ENCODE assay signal across 8 mouse cellular contexts in the genomic region with DNA sequence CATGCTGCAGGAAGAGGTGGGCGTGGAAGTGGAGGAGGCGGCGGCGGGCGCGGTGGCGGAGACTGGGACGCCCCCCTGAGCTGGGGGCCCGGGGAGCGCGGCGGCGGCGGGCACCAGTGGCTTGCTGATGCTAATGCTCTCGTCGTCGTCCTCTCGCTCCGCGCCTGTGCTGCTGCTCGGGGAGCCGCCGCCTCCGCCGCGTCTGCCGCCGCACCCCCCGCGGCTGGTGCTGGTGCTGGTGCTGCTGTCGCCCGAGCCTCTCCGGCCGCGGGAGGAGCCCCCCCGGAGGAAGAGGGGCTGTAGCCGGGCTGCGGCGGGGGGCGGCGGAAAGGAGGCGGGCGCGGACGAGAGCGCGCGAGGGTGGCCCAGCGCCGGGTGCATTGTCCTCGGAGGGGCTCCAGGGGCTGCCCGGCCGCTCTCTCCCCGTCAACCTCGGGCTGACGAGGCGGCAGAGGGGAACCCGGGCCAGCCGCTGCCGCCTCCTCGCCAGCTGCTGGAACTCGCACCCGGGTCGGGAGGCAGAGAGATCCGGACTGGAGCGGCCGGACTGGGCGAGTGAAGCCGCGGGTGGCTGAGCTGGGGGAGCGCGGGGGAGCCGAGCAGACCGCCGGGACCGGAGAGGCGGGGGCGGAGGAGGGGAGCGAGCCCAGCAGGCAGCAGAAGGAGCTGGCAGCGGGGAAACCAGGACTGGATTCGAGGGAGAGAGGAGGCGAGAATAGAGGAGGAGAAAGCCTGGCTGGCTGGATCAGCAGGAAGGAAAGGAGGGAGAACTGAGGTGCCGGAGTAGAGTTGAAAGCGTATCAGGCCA. TPM values are rescaled to one million over a fixed set of nuclear protein-coding genes. Genes with fewer than 3 reads are reported as not detected.
DNase-seq lines count a peak whose midpoint lies in the region; ATAC-seq and TF ChIP-seq lines count a peak whose summit lies in the region.

Tmem121b (minus strand) TSS at position 434 of the 808 bp plus-strand sequence.

- under 1% methylated on average over 68 of the region's 84 CpGs for WGBS in forebrain, postnatal 0 days
- WGBS in intestine, embryonic 14.5 days: under 1% methylated on average over 52 of the region's 84 CpGs
- WGBS in limb, embryonic 12.5 days: under 1% methylated on average over 65 of the region's 84 CpGs
- under 1% methylated on average over 63 of the region's 84 CpGs for WGBS in midbrain, embryonic 15.5 days
- WGBS in stomach, embryonic 16.5 days: 0% methylated on average over 82 of the region's 84 CpGs

- DNase-seq in heart, adult 18-20 months: peak; percentile 29 to 30
- DNase-seq in heart, adult 9 months (ENCODE audit: low spot score in 2 of 2): no peak
- DNase-seq in cerebellum, adult 18-20 months: peak; percentile 72 to 76
- peak; percentile 93 for DNase-seq in forebrain, postnatal 0 days
- DNase-seq in intestine, embryonic 14.5 days (ENCODE audit: low spot score): peak; percentile 83

- peak within 1 kb of the TSS; percentile 79 for H3K4me3 ChIP-seq in forebrain, postnatal 0 days (ENCODE audit: low read depth, low read length)
- peak within 1 kb of the TSS; percentile 60 for H3K4me3 ChIP-seq in intestine, embryonic 14.5 days (ENCODE audit: low read depth, low read length)
- peak within 1 kb of the TSS; percentile 77 for H3K4me3 ChIP-seq in limb, embryonic 12.5 days (replicated peaks)
- H3K4me3 ChIP-seq in midbrain, embryonic 15.5 days: peak within 1 kb of the TSS; percentile 87
- H3K4me3 ChIP-seq in stomach, embryonic 16.5 days (replicated peaks; ENCODE audit: low read length): peak within 1 kb of the TSS; percentile 50

- no peaks in the 10 kb centered on the region for H3K36me3 ChIP-seq in forebrain, postnatal 0 days (ENCODE audit: insufficient read depth)
- no peaks in the 10 kb centered on the region for H3K36me3 ChIP-seq in intestine, embryonic 14.5 days (ENCODE audit: control insufficient read depth, insufficient read depth, low read length)
- H3K36me3 ChIP-seq in limb, embryonic 12.5 days: no peaks in the 10 kb centered on the region
- H3K36me3 ChIP-seq in midbrain, embryonic 15.5 days (replicated peaks): no peaks in the 10 kb centered on the region
- H3K36me3 ChIP-seq in stomach, embryonic 16.5 days (ENCODE audit: control insufficient read depth, insufficient read depth, low read length): no peaks in the 10 kb centered on the region

- peak within 1 kb of the TSS; percentile 92 for H3K9ac ChIP-seq in forebrain, postnatal 0 days
- peak within 1 kb of the TSS; percentile 30; the same call in 1 of the 2 replicates for H3K9ac ChIP-seq in intestine, embryonic 14.5 days (ENCODE audit: low read length)
- H3K9ac ChIP-seq in limb, embryonic 12.5 days (replicated peaks): peak within 1 kb of the TSS; percentile 63
- H3K9ac ChIP-seq in midbrain, embryonic 15.5 days: peak within 1 kb of the TSS; percentile 91
- peak within 1 kb of the TSS; percentile 69 for H3K9ac ChIP-seq in stomach, embryonic 16.5 days (ENCODE audit: low read length)

- peak within 1 kb of the TSS; percentile 72 for H3K4me2 ChIP-seq in forebrain, postnatal 0 days (ENCODE audit: low read depth)
- peak within 1 kb of the TSS; percentile 88 for H3K4me2 ChIP-seq in intestine, embryonic 14.5 days (ENCODE audit: low read length)
- H3K4me2 ChIP-seq in limb, embryonic 12.5 days: peak within 1 kb of the TSS; percentile 99
- peak within 1 kb of the TSS; percentile 79 for H3K4me2 ChIP-seq in midbrain, embryonic 15.5 days
- H3K4me2 ChIP-seq in stomach, embryonic 16.5 days (ENCODE audit: low read depth, low read length): peak within 1 kb of the TSS; percentile 93

- no peaks in the 10 kb centered on the region for H3K27me3 ChIP-seq in forebrain, postnatal 0 days (ENCODE audit: insufficient read depth, low read length)
- peaks cover 26% of the 10 kb centered on the region for H3K27me3 ChIP-seq in intestine, embryonic 14.5 days (replicated peaks; ENCODE audit: control insufficient read depth, insufficient read depth, low read length)
- H3K27me3 ChIP-seq in limb, embryonic 12.5 days: peaks cover 55% of the 10 kb centered on the region
- H3K27me3 ChIP-seq in midbrain, embryonic 15.5 days (replicated peaks): no peaks in the 10 kb centered on the region
- peaks cover 28% of the 10 kb centered on the region for H3K27me3 ChIP-seq in stomach, embryonic 16.5 days (ENCODE audit: control insufficient read depth, insufficient read depth, low read length)

- TF ChIP-seq CTCF in forebrain, postnatal 0 days (IDR thresholded peaks at IDR 0.05; ENCODE audit: low read depth): no peak

- ATAC-seq in forebrain, postnatal 0 days: peak; percentile 90
- peak; percentile 59 for ATAC-seq in intestine, embryonic 14.5 days (replicated peaks; ENCODE audit: low FRiP score, low TSS enrichment, low read depth)
- ATAC-seq in limb, embryonic 12.5 days (ENCODE audit: insufficient number of reproducible peaks, insufficient read depth, low FRiP score, low TSS enrichment, low read depth): peak; percentile 48
- peak; percentile 88 for ATAC-seq in midbrain, embryonic 15.5 days (replicated peaks)
- ATAC-seq in stomach, embryonic 16.5 days (ENCODE audit: insufficient read depth, low FRiP score): peak; percentile 72

- H3K27ac ChIP-seq in forebrain, postnatal 0 days (ENCODE audit: low read depth, low read length): peak within 1 kb of the TSS; percentile 94
- no peak within 1 kb of the TSS for H3K27ac ChIP-seq in intestine, embryonic 14.5 days (ENCODE audit: low read depth)
- H3K27ac ChIP-seq in limb, embryonic 12.5 days: no peak within 1 kb of the TSS
- peak within 1 kb of the TSS; percentile 97 for H3K27ac ChIP-seq in midbrain, embryonic 15.5 days
- no peak within 1 kb of the TSS for H3K27ac ChIP-seq in stomach, embryonic 16.5 days (ENCODE audit: low read length)

- peaks cover 22% of the 10 kb centered on the region for H3K4me1 ChIP-seq in forebrain, postnatal 0 days (ENCODE audit: insufficient read depth)
- peaks cover 10% of the 10 kb centered on the region; the same call in 1 of the 2 replicates for H3K4me1 ChIP-seq in intestine, embryonic 14.5 days (replicated peaks; ENCODE audit: control insufficient read depth, insufficient read depth, low read length)
- H3K4me1 ChIP-seq in limb, embryonic 12.5 days (replicated peaks): peaks cover 25% of the 10 kb centered on the region
- peaks cover 49% of the 10 kb centered on the region for H3K4me1 ChIP-seq in midbrain, embryonic 15.5 days
- H3K4me1 ChIP-seq in stomach, embryonic 16.5 days (ENCODE audit: control insufficient read depth, insufficient read depth, low read length): peaks cover 13% of the 10 kb centered on the region

- no peaks in the 10 kb centered on the region for H3K9me3 ChIP-seq in forebrain, postnatal 0 days (ENCODE audit: low read length)
- no peaks in the 10 kb centered on the region for H3K9me3 ChIP-seq in intestine, embryonic 14.5 days (ENCODE audit: control insufficient read depth, low read length)
- no peaks in the 10 kb centered on the region for H3K9me3 ChIP-seq in limb, embryonic 12.5 days
- no peaks in the 10 kb centered on the region for H3K9me3 ChIP-seq in midbrain, embryonic 15.5 days
- no peaks in the 10 kb centered on the region for H3K9me3 ChIP-seq in stomach, embryonic 16.5 days (replicated peaks; ENCODE audit: control insufficient read depth, low read length)

RNA-seq across cellular contexts. Expression of gene Tmem121b, which starts in this region (rescaled TPM):
- total RNA-seq in heart, adult 18-20 months (2021): not detected
- total RNA-seq in forebrain, postnatal 0 days (2014; rRNA removed): 26.1 and 27.6 TPM in 2 replicates
- 2.7 and 3.0 TPM in 2 replicates for polyA plus RNA-seq in forebrain, postnatal 0 days (2015; fragmentation: Nextera tagmentation; extraction: Ambion mirVana)
- 0.12 and 0.27 TPM in 2 replicates for polyA plus RNA-seq in intestine, embryonic 14.5 days (2014; fragmentation: Nextera tagmentation; extraction: Ambion mirVana)
- polyA plus RNA-seq in limb, embryonic 12.5 days (2016; fragmentation: Nextera tagmentation; extraction: Ambion mirVana): 0.31 TPM in 2 replicates
- polyA plus RNA-seq in midbrain, embryonic 15.5 days (2015; fragmentation: Nextera tagmentation; extraction: Ambion mirVana): 3.6 and 3.8 TPM in 2 replicates
- polyA plus RNA-seq in stomach, embryonic 16.5 days (2015; fragmentation: Nextera tagmentation; extraction: Ambion mirVana): 0.04 and 0.09 TPM in 2 replicates

Comparison
In these comparisons a context has a peak if more than half of its experiments do, and no peak if none do; other contexts are left out.
1. RNA of gene Tmem121b (total RNA-seq): 26.1 to 27.6 TPM in forebrain, postnatal 0 days; not detected in heart, adult 18-20 months; every median in the first group is over 10 times any median in the second.
2. Peak in DNase-seq in heart, adult 18-20 months; RNA of the gene not detected or under 1 TPM.
3. Peak in DNase-seq, ATAC-seq, H3K4me3 ChIP-seq, H3K9ac ChIP-seq and H3K4me2 ChIP-seq in intestine, embryonic 14.5 days; RNA of the gene not detected or under 1 TPM.
4. Peak in ATAC-seq, H3K4me3 ChIP-seq, H3K9ac ChIP-seq and H3K4me2 ChIP-seq in limb, embryonic 12.5 days; RNA of the gene not detected or under 1 TPM.
5. Peak in ATAC-seq, H3K4me3 ChIP-seq, H3K9ac ChIP-seq and H3K4me2 ChIP-seq in stomach, embryonic 16.5 days; RNA of the gene not detected or under 1 TPM.
6. DNase-seq: peak in cerebellum, adult 18-20 months (2 of 2) and forebrain, postnatal 0 days (single experiment); none in heart, adult 9 months (0 of 2).
7. H3K27ac ChIP-seq: peak in forebrain, postnatal 0 days (single experiment) and midbrain, embryonic 15.5 days (single experiment); none in intestine, embryonic 14.5 days (single experiment), limb, embryonic 12.5 days (single experiment) and stomach, embryonic 16.5 days (single experiment).
8. H3K9ac ChIP-seq: peak in every context shown above with its lines; median percentile 92 in forebrain, postnatal 0 days; 91 in midbrain, embryonic 15.5 days; 69 in stomach, embryonic 16.5 days; 63 in limb, embryonic 12.5 days; 30 in intestine, embryonic 14.5 days.
9. Peak in every context shown above with its lines, with median percentiles within 50 percentile points of each other: ATAC-seq, H3K4me2 ChIP-seq and H3K4me3 ChIP-seq.